Mouse (Mus musculus): ENCODE data around the gene Fam114a1. TPM values are rescaled to one million over a fixed set of nuclear protein-coding genes. Genes with fewer than 3 reads are reported as not detected.

Gene Fam114a1
- total RNA-seq, 2 experiments from 2014 or later: 6.4 to 10.0 TPM

DNA sequence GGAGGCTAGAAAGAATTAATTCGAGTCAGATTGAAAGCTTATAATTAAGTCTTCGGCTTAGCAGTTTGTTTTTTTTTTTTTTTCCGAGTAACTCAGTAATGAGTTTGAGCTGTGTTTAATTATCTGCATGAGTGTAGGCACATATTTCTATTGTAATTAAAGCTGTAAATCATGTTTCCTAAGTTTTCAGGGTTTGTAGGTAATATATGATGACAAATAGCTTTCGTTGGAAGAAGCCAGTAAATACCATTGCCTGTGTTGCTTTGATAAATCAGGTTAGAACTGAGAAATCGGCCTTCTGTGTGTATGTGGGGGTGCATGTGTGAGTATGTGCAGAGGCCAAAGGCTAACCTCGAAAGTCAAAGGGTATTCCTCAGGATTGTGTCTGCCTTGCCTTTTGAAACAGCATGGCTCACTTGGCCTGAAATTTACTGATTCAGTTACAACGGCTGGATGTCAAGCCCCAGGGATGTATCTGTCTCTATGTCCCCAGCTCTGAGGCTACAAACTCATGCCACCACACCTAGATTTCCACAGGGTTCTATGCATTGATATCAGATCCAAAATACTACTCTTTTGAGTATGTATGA lies 34.2 kb downstream of the Fam114a1 start:
- no peak for ATAC-seq (ENCODE audit: poor library complexity, severe bottlenecking)

DNA sequence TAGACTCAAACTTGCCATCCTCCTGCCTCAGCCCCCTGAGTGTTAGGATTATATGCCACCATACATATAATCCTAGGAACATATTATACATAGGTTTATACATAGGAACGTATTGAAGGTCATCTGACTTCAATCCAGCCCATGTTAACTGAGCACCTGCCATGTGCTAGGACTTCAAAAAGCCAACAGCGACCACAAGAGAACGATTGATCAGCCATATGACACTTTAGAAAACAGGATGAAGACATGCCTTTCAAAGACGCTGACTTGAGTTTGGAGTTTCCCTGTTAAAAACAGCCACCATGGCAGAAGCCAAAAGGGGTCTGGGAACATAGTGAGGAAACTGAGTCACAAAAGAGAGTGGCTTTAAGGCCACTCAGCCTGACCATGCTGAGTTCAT lies 35.4 kb downstream of the Fam114a1 start:
- no peak for ATAC-seq (ENCODE audit: poor library complexity, severe bottlenecking)

DNA sequence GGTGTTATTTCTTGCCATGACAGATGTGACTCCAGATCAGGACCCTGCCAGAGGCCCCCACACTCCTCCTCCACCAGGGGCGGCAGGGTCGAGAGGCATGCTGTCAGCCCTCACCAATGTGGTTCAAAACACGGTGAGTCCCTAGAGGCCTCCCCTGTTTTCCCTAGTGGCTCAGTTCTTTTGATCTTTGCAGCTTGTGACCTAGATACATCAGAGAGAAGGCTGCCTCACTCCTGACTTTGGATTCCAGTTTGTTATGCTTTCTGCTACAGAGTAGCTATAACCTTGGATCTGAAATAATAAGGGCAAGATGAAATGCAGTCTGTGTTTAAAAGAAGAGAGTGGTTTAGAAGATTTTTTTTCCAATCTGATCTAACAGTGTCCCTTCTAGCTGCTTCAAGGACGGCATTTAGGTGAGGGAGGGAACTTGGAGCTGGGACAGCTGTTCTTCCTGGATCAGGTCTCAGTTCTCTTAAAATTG lies 36.2 kb downstream of the Fam114a1 start:
- ATAC-seq (ENCODE audit: poor library complexity, severe bottlenecking): no peak

- ATAC-seq (ENCODE audit: poor library complexity, severe bottlenecking): no peak
These were observed 42.2 kb downstream of the Fam114a1 start for GRCm38 (mm10) chr5:65011901-65012573.

DNA sequence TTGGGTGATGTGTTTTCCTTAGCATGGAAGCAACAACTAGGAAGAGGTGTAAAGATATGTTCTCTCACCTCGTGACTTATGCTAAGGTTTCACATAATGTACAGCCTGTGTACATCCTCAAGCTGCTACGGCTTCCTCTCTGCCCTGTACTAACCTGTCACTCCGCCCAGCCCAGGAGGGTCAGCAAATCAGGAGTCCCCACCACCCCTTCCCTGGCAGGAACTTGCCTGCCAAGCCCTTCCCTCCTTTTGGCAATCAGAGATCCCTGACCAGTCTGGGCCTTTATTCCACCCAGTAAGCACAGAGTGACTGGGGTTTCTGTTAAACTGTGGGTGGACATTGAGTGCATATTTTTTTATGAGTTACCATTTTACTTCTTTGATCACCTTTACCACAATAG lies 45.6 kb downstream of the Fam114a1 start:
- no peak for ATAC-seq (ENCODE audit: poor library complexity, severe bottlenecking)

DNA sequence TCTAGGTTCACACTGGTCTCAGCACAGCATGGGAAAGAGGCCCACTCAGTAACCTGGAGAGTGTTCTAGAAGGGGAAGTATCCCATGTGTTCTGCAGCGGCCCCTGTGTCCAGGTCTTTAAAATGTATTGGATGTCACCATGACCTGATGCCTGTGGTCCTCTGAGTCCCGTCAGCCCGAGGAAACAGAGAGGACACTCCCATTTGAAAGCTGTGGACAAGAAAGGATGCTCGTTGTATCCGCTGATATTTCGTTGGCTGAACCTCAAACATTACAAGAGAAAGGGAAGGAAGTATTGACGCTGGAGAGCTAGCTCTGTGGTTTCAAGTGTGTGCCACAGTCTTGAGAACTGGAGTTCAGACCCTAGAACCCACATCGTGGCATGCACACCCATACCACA lies 49.2 kb downstream of the Fam114a1 start:
- peak; percentile 90 for ATAC-seq (ENCODE audit: poor library complexity, severe bottlenecking)

- peak; percentile 72 for ATAC-seq (ENCODE audit: poor library complexity, severe bottlenecking)
These were observed 50.0 kb downstream of the Fam114a1 start for GRCm38 (mm10) chr5:65019823-65020222.

- ATAC-seq (ENCODE audit: poor library complexity, severe bottlenecking): no peak
These were observed 52.1 kb downstream of the Fam114a1 start for GRCm38 (mm10) chr5:65022006-65022405.

GRCm38 (mm10) chr5:65024641-65025040 lies 54.8 kb downstream of the Fam114a1 start:
- ATAC-seq (ENCODE audit: poor library complexity, severe bottlenecking): no peak

GRCm38 (mm10) chr5:65025916-65026315 lies 56.0 kb downstream of the Fam114a1 start:
- peak; percentile 94 for ATAC-seq (ENCODE audit: poor library complexity, severe bottlenecking)

DNA sequence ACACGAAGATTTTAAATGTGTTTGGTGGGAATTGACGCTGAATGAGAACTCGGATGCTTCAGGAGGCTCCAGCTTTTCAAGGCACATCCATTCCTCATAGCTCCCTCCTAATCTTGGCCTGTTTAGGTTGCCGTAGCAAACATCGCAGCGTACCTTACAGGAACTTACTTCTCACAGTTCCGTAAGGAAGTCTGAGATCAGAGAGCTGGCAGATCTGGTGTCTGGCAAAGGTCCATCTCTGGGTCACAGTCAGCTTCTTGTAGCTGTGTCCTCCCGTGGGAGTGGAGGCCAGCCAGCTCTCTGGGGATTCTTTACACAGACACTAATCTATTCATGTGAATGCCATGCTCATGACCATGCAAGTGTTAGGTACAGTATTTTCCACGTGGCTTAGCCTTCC lies 56.9 kb downstream of the Fam114a1 start:
- no peak for ATAC-seq (ENCODE audit: poor library complexity, severe bottlenecking)

DNA sequence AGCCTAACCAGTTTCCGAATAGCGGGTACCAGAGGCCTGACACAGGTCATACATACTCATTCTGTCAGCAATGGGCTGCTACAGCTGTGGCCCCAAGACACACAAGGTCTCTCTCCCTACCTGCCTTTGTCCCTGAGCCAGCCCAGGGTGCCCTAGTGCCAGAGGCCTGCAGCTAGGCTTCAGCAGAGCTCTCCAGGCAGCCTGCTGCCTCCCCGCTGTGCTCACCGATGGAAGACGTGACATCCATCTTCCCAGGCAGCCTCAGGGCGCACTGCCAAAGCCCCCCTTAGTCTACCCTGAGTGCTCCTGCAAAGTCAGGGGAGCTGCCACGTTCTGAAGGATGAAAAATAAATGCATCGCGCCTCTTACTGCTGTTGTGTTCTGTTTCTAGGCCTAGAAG lies 58.1 kb downstream of the Fam114a1 start:
- no peak for ATAC-seq (ENCODE audit: poor library complexity, severe bottlenecking)

- ATAC-seq (ENCODE audit: poor library complexity, severe bottlenecking): no peak
These were observed 66.7 kb downstream of the Fam114a1 start for GRCm38 (mm10) chr5:65036597-65036996.

GRCm38 (mm10) chr5:65038305-65038704 lies 68.4 kb downstream of the Fam114a1 start:
- ATAC-seq (ENCODE audit: poor library complexity, severe bottlenecking): peak; percentile 98

DNA sequence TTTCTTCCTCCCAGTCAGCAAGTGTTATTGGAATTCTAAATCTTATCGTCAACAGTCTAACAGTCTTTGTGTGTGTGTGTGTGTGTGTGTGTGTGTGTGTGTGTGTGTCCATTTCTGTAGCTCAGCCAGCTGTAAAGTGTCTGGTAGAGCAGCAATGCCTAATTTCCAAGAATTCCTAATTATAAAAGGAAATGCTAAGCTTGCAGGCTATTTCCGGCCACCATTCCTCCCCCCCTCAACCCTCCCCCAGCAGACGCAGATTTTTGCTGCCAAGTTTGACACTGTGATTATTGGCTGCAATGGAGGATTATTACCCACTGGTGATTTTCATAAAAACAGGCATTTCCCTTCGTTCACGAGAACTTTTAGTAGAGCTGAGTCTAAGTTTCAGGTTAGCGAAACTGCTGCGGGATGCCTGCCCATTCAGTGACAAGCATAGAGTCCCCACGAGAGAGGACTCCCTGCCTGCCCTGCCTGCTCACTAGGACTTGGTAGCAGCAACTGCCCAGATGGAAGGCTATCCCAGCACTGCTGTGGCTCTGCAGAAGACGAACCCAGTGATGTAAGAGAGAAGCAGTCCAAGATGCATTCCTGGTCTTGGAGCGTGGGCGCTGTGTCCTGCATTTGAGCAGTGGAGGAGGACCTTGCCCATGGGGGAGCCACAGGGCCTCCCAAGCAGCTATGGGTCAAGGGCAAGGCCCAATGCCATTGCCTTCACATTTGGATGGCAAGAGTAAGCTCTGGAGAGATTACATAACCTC lies 69.1 kb downstream of the Fam114a1 start:
- ATAC-seq (ENCODE audit: poor library complexity, severe bottlenecking): no peak

DNA sequence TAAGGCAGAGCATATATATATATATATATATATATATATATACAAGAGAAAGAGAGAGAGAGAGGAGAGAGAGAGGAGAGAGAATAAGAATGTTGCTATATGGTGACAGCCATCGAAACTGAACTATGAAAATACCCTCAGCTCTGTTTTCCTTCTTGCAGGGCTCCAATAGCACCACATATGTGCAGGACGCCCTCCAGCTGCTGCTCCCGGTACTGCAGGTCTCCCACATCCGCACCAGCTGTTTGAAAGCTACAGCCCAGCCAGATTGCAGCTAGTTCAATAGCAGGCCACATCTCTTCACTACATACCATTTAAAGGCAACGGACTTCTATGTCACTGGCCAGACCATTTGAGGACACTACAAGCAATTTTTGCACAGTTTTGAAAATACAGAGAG lies 70.6 kb downstream of the Fam114a1 start:
- no peak for ATAC-seq (ENCODE audit: poor library complexity, severe bottlenecking)

DNA sequence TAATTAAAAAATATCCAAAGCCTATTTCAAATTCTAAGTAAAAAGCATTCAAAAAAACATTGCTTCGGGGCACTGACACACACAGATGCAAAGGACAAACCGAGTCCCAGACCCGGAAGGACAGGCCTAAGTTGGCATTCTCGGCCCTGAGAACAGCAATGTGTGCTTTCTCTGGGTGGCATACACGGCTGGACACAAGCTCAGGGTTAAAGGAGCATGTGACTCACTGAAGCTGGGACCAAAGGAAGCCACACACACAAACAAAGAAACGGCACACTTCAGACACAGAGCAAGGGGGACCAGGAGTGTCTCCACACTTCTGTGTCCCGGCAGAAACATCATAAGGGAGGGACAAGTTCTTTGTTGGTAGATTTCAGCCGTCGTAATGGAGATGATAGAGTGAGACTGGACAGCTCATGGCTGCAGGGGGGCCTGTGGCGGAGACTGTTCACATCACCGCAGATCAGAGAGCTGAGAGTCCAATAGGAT lies 73.6 kb downstream of the Fam114a1 start:
- ATAC-seq (ENCODE audit: poor library complexity, severe bottlenecking): no peak

DNA sequence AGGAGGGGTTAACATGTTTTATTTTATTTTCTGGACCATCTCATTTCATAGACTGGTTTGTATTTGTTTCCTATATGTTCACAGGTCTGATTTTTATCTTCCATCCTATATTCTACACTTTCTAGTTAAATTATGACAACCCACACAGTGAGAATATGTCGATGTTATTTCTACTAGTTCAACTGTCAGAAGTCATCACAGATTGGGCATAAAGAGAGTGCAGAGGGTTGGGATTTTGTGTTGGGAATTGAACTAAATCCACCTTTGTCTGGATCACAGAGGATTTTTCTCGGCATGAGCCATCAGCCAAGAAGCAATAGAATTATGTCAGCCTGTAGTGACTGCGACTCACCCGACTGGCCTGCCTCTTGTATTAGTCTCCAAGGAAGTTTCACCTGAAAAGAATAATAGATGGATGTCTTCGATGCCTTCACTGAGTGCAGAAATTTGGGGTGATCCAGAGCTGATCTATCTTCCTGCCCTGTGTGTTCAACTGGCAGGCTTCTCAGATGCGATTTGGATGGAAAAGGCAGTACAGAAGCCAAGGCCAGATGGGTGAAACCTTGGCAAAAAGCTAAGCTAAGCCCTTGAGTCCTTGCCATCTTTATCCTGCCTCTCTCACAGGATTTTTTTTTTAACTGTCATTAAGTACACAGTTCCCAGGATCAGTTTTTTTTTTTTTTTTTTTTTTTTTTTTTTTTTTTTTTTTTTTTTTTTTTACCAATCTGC lies 75.9 kb downstream of the Fam114a1 start:
- no peak for ATAC-seq (ENCODE audit: poor library complexity, severe bottlenecking)

- no peak for ATAC-seq (ENCODE audit: poor library complexity, severe bottlenecking)
These were observed 76.8 kb downstream of the Fam114a1 start for GRCm38 (mm10) chr5:65046442-65047284.

DNA sequence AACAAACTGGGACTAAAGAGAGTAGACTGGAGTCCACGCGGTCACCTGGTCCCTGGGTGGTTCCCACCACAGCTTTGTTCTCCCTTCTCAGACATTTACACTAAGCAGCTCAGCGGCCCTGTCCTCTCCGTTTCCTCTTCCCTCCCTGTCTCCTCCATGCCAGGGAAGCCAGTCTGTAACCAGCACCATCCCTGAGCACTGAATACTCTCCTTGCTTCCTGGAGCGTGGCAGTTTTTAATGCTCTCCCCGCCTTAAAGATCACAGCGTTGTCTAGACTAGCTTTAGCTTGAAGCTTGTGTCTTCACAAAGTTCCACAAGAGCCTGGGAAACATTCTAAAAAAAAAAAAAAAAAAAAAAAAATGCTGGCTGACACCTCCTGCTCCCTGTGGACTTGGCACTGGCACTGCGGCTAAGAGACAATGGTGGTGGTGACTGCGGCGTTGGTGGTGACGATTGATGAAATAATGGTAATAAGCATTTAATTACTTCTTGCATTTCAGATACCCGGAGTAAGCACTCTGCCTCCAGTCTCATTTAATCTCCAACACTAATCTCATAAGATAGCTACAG lies 77.5 kb downstream of the Fam114a1 start:
- ATAC-seq (ENCODE audit: poor library complexity, severe bottlenecking): no peak
